Mouse (Mus musculus): ENCODE data around the gene Stbd1.

Stbd1 gene

DNA sequence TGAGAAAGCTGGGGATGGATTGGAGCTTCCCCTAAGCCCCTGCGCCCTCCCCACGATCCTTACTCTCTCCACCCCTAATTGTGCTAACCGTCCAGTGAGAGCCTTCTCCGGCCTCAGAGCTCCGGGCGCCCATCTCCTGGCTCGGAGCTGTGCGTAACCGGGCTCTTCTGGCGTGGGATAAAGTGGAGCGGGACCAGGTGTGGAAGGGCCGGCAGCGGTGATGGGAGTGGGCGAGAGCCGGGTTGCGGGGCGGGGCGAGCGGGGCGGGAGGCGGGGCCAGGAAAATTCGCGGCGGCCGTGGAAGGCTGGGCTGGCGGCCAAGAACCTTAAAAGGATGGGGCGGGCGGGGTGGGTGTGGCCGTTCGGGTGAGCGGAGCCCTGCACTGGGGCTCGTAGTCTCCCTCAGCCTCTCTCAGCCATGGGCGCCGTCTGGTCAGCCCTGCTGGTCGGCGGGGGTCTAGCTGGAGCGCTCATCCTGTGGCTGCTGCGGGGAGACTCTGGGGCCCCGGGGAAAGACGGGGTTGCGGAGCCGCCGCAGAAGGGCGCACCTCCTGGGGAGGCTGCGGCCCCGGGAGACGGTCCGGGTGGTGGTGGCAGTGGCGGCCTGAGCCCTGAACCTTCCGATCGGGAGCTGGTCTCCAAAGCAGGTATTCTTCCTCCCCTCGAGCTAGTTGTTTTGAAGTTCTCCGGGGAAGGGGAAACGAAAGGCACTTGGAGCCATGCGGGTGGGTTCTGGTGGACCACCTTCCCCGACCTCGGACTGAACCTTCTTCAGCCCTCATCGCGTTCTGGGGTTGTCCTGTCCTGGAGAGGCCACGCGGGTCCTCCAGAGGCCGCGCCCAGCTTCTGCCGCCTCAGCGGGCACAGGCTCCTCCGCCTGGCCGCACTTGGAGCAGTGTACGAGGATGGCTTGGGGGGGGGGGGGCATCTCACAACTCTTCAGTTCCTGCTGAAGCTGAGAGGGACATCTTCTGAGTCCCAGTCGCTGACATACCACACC lies at the start of gene Stbd1:
TSS of gene Stbd1 (plus strand) at position 351 of the 1,000 bp plus-strand sequence.
- DNase-seq (ENCODE audit: low read depth, low spot score), result peak; percentile 60

DNA sequence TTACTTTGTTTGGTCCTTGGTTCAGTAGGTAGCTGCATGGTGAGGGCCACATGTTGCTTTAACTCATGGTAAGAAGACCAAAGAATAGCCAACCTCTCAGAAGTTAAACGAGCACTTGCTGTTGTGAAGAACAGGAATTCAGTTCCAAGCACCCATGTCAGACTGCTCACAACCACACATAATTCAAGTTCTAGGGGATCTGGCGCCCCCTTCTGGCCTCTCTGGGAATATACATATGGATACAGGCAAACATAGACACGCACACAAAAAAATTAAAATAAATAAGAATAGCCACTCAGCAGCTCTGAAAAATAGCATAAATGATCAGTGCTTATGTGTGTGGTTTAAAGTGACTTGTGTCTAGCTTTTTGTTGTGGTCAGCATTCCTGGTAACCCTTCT lies 48.9 kb upstream of the Stbd1 start:
- DNase-seq (ENCODE audit: low read depth, low spot score), result peak; percentile 51

DNA sequence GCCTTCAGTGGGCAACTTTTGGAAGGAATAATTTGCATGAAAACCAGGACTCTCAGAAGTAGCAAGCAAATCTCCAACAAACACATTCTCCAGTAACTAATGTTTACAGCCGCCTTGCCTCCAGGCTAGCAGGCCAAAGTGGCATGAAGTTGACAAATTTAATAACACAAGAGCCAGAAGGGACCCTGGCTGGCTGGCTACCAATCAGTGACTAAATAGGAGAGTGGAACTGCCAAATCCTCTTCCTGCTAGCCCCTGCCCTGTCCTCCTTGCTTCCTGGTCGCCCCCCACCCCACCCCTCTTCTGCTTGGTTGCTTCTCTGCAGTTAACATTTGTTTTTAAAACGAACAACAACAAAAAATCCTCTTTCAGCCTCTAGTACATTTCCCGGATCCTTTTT lies 48.4 kb upstream of the Stbd1 start:
- DNase-seq (ENCODE audit: low read depth, low spot score), result no peak

DNA sequence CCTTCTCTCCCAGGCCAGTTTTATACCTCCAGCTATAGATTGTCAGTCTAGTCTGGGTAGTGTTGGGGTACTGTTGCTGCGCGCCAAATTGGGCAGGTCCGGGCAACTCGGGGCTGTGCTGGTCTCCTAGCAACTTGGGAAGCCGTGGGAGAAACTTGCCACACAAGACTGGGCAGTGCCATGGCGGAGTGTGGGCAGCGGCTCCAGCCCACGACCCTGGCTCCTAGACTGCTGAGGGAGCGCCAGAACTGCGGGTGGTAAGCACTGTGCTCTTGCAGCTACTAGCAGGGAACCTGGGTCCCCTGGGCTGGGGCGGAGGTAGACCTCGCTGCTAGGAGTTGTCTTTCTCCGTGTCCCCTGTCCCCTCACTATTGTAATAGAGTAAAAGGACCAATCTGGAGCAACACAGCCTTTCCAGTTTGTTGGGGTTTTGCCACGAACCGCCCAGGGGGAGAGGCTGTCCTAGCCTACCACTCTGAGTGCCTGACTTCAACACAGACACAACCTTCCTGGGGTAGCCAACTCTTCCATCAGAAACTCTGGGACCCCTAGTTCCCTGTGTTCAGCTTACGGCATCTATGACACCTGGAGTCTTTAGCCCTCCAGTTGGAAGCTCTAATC lies 47.8 kb upstream of the Stbd1 start, which contains the start of gene Fam47e:
TSS of gene Fam47e (plus strand) at position 179 of the 621 bp plus-strand sequence.
- no peak for DNase-seq (ENCODE audit: low read depth, low spot score)

DNA sequence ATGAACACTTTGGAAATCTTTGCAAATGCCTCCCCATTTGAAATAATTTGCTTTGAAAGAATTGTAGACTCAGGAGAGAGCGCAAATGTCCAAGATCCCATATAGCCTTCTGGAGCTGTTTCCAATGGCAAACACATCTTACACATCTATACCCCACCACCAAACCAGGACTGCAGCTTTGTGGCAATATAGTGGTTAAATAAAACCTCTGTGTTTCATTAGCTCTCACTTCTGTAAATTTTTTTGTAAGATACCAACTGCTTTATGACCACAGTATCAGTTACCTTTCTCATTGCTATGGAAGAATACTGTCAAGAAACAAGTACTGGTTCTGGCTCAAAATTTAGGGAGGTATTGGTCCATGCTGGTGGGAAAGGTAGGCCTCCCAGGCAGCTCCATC lies 46.9 kb upstream of the Stbd1 start:
- DNase-seq (ENCODE audit: low read depth, low spot score), result no peak

DNA sequence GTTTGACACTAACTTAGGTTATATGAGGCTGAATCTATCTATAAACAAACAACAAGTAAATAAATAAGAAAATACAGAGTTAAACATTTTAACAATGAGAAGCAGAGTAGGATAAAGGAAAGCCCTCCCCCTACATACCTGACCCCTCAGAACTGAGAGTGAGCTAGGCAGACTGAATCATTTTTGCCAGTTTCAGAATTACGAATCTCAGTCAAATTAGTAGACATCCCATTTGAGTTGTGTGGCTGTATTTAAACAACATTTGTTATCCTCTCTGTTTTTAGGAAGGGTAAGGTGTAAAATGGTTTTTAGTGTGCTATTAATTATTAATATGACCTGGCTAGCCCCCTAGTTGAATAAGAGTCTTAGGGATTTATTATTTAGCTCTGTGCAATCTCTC lies 45.3 kb upstream of the Stbd1 start:
- DNase-seq (ENCODE audit: low read depth, low spot score), result no peak

DNA sequence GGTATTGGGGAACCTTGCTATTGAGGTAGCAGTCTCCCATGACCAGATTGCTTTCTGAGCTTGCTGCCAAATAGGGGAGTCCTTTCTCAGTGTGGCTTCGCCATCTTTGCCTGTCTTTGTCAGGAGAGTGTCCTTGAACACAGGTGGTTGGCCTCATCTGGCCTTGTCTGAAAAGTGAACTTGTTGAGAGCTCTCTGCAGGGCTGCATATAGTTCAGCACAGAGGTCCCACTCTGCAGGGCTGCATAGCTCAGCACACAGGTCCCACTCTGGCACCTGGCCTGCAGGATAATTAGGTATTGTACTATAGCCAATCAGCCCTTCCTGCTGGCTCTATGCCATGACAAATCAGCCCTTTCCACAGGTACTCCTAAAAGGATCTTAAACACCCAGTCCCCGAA lies 42.6 kb upstream of the Stbd1 start:
- no peak for DNase-seq (ENCODE audit: low read depth, low spot score)

DNA sequence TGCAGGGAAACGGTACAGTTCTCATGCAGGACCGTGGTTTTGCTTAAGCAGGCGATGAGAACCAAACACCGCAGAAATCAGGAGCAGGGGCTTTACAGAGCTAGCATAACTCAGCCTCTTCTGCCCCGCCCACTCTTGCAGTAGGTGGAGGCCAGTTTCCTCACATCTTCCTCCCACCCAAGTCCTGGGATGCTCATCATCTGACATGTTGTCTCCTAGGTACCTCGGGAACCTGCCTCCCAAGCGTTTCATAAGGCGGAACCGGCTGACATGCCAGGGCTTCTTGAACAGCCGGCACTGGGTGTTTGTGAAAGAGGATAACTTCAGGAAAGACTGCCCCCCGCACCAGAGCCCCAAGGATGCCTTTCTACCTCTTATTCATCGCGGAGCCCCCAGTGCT lies 40.8 kb upstream of the Stbd1 start:
- no peak for DNase-seq (ENCODE audit: low read depth, low spot score)

DNA sequence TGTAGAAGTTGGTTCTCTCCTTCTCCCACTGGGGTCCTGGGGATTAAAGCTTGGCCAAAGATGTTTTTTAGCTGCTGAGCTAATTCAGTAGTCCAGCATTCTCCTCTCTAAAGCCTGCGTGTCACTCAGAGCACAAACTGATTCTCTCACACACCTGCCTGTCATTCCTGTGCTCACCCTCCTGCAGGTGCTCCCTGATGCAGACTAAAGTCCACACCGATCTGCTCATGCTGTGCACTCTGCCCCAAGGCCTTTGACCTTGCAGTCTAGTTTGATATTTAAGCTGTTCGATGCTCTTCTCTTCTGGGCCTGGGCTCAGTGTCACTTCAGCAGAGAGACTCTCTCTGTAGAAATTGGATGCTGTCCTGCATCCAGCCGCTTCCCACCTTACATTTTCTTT lies 31.6 kb upstream of the Stbd1 start:
- no peak for DNase-seq (ENCODE audit: low read depth, low spot score)

DNA sequence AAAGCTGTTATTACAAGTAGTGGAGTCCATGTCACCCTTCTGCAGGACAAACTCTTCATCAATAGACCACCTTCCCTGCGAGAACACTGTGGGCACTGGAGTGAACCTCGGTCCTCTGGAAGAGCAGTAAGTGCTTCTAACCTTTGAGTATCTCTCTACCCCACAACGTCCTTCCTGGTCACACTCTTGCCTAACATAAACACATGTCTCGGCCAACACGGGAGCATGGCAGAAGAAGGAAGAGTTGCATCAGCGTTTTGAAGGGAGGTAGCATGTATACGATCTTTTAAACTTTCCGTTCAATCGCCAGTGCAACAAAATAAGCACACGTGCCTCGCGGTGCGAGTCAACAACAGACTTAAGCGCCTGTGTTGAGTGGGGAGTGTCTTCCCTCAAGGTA lies 23.3 kb upstream of the Stbd1 start:
- DNase-seq (ENCODE audit: low read depth, low spot score), result no peak

DNA sequence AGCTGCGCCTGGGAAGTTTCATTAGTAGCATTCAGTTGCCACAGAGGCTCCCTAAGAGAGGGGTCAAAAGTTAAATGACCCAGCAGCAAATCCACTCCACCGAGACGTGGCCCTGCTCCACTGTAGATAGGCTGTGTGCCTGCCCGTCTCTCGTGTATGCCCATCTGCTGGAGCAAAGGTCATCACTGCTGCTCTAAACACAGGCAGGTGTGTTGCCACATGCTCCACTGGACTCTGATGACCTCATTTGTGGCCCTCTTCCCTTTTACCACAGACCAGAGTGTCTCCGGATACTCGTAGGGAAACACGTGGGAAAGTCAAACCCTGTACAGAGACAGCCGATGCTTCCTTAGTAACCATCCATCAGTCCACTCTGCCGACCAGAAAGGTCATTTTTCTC lies 16.9 kb upstream of the Stbd1 start:
- DNase-seq (ENCODE audit: low read depth, low spot score), result no peak

DNA sequence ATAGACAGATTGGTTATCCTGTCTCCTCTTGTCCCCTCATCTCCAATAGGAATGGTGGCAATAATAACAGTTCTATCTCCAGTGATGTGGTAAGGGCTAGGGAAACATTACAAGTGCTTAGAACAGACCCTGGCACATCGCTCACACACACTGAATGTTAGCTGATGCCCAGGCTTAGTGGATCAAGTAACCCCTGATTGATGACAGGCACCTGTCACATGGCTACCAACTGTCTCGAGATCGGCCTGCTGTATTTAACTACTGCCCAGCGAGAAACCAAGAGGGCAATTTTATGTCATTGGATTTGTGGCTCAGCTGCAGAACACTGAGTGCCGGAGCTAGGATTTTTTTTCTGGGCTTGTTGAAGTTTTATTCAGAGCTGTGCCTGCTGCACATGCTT lies 7.8 kb upstream of the Stbd1 start:
- no peak for DNase-seq (ENCODE audit: low read depth, low spot score)

DNA sequence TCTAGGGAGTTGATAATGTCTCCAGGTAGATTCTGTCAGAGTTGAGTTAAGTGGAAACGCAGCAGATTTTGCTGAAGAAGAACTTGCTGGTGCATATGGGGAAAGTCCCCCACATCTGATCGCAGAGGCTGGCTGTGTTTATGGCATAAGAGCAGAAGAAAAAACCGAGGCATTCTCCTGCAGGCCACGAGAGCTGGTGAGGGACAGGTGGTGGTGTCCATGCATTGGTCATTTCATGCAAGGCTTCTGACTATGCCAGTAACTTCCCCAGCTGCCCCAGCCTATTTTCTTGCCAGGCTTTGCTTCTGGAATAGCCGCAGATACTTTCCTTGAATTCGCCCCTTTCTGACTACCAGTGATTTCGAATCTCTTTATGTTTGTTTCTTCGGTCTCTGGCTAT lies 6.0 kb upstream of the Stbd1 start:
- no peak for DNase-seq (ENCODE audit: low read depth, low spot score)

DNA sequence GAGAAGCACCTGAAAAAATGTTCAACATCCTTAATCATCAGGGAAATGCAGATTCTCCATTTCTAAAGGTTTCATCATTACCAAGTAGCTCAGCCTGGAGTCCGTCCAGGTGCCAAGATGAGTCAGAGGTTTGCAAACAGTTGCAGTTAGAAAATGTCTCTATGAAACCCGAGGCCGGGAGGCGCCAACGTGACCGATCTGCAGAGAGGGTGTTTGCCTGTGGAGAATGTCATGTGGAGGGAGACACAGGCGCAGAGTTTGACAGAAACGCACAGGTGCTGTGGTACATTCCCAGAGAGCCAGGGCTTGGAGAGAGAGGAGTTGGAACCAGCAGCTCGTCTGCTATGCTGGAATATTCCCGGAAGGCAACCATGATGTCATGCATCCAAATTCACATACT lies 3.8 kb upstream of the Stbd1 start:
- DNase-seq (ENCODE audit: low read depth, low spot score), result no peak

DNA sequence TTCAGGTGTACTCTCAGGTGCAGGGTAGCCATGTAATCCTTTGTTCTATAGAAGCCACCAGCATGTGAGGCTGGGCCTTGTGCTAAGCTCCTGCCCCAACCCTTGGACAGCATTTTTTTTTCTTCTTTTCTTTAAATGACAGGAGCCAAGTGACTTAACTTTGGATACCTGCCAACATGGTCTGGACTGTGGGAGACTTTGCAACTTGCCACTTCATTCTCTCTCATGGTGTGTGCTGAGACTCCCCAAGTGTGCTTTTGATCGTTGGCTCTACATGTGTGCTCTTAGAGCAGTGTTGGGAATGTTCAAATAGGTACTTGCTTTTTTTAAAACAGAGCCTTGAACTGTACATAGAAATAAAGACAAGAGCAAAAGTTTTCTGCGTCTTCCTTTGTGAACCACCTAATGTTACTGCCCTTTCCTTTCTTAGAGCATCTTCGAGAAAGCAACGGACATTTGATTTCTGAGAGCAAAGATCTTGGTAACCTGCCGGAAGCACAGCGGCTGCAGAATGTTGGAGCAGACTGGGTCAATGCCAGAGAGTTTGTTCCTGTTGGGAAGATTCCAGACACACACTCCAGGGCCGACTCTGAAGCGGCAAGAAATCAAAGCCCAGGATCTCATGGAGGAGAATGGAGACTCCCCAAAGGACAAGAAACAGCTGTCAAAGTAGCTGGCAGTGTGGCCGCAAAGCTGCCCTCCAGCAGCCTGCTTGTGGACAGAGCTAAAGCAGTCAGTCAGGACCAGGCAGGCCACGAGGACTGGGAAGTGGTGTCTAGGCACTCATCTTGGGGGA lies 1.8 kb downstream of the Stbd1 start:
- no peak for DNase-seq (ENCODE audit: low read depth, low spot score)

DNA sequence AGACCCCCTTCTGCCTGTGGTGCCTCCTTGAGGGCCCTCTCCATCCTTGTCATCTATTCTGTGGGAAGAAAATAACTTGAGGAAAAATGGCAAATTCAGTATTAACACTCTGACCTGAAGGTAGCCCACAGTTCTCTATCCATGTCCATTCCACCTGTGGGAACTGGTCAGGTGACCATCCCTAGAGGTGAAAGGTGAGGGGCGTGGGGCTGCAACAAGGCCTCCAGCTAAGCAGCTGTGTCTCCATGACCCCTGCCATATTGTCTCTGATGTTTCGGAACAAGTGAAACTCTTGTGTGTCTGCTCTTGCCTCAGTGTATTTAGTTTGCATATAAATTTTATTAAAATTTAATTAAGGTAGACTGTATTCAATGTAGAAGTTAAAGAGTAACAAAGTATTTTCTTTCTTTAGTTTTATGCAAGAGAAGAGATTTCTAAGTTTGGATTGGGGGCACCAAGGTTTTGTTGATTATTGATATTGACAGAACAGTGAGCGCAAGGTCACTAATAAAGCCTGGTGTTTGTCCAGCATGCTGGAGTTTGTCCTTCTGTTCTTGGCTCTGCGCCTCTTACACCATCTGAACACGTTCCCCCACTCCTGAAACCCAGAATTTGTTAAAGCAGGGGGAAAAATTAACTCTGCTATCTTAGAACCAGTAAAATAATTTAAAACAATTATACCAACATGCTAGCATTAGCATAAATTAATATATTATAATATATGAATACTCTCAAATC lies 4.8 kb downstream of the Stbd1 start:
- no peak for DNase-seq (ENCODE audit: low read depth, low spot score)

DNA sequence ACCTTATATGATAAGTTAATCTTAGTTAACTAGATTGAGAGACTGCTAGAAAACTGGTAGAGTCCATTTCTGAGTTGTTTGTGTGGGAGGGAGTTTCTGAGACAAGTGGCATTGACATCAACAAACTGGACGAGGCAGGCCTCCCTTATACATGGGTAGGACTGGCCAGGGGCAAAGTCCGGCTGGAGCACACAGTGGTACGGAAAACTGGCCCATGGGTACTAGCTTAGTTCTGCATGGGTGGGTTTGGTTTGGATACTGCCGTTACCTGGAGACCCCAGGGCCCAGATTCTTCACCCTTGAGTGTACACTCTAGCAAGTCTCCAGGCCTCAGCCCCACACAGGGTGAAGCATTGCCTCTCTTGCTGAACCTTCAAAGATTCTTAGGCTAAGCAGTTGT lies 9.9 kb downstream of the Stbd1 start:
- DNase-seq (ENCODE audit: low read depth, low spot score), result no peak

DNA sequence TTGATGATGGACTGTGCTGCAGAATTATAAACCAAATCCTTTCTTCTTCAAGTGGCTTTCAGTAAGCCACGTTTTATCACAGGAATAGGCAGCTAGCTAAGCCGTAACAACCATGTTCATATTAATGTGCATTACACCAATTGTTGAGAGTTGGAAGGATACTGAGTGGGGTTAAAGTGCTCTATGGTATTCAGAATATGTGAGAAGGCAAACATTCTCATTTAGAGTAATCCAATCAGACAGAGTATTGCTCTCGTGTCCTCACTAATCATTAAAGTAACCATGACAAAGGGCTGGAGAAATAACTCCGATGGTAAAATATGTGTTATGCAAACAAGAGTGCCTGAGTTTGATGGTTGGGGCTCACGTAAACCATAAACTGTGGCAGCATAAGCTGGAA lies 19.0 kb downstream of the Stbd1 start:
- no peak for DNase-seq (ENCODE audit: low read depth, low spot score)

DNA sequence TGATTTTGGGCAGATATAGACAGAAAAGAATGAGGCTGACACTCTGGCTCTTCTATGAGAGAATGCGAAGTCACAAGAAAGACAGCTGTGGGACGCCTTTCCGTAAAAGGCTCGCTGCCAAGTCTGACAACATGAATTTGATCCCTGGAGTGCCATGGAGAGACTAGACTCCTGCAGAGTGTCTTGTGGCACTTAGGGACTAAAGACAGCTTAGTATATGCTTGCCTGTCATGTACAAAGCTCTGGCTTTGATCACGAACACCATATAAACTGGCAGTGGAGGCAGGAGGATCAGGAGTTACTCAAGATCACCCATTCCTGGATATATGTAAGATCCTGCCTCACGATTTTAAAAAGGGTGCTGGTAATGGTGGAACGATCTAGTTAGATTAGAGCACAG lies 25.1 kb downstream of the Stbd1 start:
- DNase-seq (ENCODE audit: low read depth, low spot score), result no peak

DNA sequence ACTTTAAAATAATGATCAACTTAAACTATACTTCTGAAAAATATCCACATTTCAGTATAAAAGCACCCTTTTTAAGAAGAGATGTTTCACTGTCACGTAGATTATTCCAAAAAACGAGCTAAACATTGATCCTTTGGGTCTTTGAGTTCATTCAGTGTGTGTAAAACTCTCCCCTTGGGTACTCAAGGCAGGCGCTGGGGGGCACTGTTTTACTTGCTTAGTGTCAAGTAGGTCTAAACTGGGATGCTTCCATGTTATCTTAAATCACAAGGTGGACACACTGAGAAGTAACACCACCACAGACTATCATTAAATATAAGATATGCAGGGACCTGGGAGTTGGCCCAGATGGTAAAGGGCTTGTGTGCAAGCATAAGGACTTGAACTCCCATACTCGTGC lies 30.7 kb downstream of the Stbd1 start:
- peak; percentile 33 for DNase-seq (ENCODE audit: low read depth, low spot score)

DNA sequence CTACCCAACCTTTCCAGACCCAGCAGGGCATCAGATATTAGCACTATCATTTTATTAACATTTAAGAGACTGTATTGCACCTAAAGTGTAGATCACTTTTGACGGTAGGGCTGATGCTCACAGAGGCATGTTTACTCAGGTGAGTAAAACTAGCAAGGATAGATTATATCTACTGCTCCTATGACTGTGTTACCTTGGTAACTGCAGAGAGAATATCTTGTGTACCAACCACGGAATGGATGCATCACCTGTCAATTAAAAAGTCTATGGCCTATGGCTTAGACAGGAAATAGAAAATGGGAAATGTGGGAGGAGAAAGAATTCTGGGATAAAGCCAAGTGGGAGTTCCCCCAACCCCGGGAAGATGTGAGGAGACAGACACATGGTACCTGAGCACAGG lies 32.1 kb downstream of the Stbd1 start:
- no peak for DNase-seq (ENCODE audit: low read depth, low spot score)

DNA sequence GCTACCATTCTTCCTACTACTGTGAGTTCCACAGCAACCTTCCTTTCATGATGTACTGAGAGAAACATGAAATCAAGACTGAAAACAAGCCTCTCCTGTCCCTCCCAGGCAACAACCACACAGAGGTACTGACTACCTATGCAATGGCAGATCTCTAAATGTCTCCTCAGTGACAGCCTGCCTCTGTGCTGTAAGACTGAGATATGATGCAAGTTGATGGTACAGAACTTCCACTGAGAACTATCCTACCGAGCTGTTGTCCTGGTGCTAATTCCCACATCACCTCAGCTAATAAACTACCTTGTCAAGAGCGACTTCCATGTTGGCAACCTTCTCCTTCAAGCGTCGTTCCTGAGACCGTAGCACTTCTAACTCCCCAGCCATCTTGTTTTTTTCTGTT lies 33.0 kb downstream of the Stbd1 start:
- DNase-seq (ENCODE audit: low read depth, low spot score), result no peak
